Mouse (Mus musculus) right cerebral cortex, postnatal 14 days (tissue): Measurements from ENCODE around the gene Trim66.
A peak's percentile ranks its signal among the peaks of the same experiment; 100 is the strongest.

Source experiments
- DNase-seq: peaks from one replicate; pipeline ENCODE4 v3.0.0; 2022

The Trim66 gene

GRCm38 (mm10) chr7:109442739-109443138, 65.2 kb downstream of the Trim66 start:
- no peak for DNase-seq

- DNase-seq, result no peak
Observed at GRCm38 (mm10) chr7:109440697-109441269, 67.2 kb downstream of the Trim66 start.

- peak; percentile 40 for DNase-seq
Observed at GRCm38 (mm10) chr7:109438781-109439591, 68.9 kb downstream of the Trim66 start, which contains the start of gene Stk33. TSS of gene Stk33 (minus strand) at chr7:109439081.

GRCm38 (mm10) chr7:109424422-109425159, 83.3 kb downstream of the Trim66 start:
- DNase-seq, result no peak

- DNase-seq, result no peak
Observed at GRCm38 (mm10) chr7:109422803-109423202, 85.1 kb downstream of the Trim66 start.

- DNase-seq, result no peak
Observed at GRCm38 (mm10) chr7:109405491-109405890, 102.4 kb downstream of the Trim66 start.

- DNase-seq, result no peak
Observed at GRCm38 (mm10) chr7:109399299-109399698, 108.6 kb downstream of the Trim66 start.
